Comparison of ENCODE assay signal across 8 mouse cellular contexts in genomic region chr19:29024391-29024947, GRCm38 (mm10). TPM values are rescaled to one million over a fixed set of nuclear protein-coding genes. Genes with fewer than 3 reads are reported as not detected.
DNase-seq lines count a peak whose midpoint lies in the region; ATAC-seq and TF ChIP-seq lines count a peak whose summit lies in the region.

No protein-coding gene starts in this region.

- peak; percentile 60 for DNase-seq in lung, embryonic 14.5 days
- DNase-seq in lung, adult 2 months, result no peak
- peak; percentile 51 for DNase-seq in forebrain, embryonic 14.5 days (ENCODE audit: low spot score)
- peak; percentile 82 for DNase-seq in layer of hippocampus, adult 9-11 months
- DNase-seq in natural killer cell, adult 2 months (ENCODE audit: low spot score in 2 of 2), result no peak
- no peak for DNase-seq in urinary bladder, adult 2 months (ENCODE audit: low spot score)

- no peak overlapping the region for H3K4me3 ChIP-seq in lung, embryonic 14.5 days (ENCODE audit: low read depth, low read length)
- no peak overlapping the region for H3K4me3 ChIP-seq in lung, adult 2 months (replicated peaks; ENCODE audit: extremely low read depth, low read depth, low read length)
- no peak overlapping the region for H3K4me3 ChIP-seq in forebrain, embryonic 14.5 days (ENCODE audit: low read depth, low read length)
- H3K4me3 ChIP-seq in midbrain, embryonic 16.5 days (ENCODE audit: low read depth, low read length), result no peak overlapping the region
- no peak overlapping the region for H3K4me3 ChIP-seq in intestine, postnatal 0 days (ENCODE audit: low read depth, low read length)

- no peak overlapping the region for H3K9ac ChIP-seq in lung, embryonic 14.5 days
- H3K9ac ChIP-seq in forebrain, embryonic 14.5 days (ENCODE audit: low read length), result no peak overlapping the region
- no peak overlapping the region for H3K9ac ChIP-seq in midbrain, embryonic 16.5 days (ENCODE audit: low read depth, low read length)
- H3K9ac ChIP-seq in intestine, postnatal 0 days (ENCODE audit: low read depth, low read length), result no peak overlapping the region

- no peaks in the 10 kb centered on the region for H3K9me3 ChIP-seq in lung, embryonic 14.5 days (ENCODE audit: low read depth, low read length)
- no peaks in the 10 kb centered on the region for H3K9me3 ChIP-seq in forebrain, embryonic 14.5 days (replicated peaks; ENCODE audit: control insufficient read depth, low read length)
- no peaks in the 10 kb centered on the region for H3K9me3 ChIP-seq in midbrain, embryonic 16.5 days (replicated peaks; ENCODE audit: control insufficient read depth, low read length, poor library complexity, severe bottlenecking)
- H3K9me3 ChIP-seq in intestine, postnatal 0 days (ENCODE audit: control insufficient read depth), result no peaks in the 10 kb centered on the region

- ATAC-seq in lung, embryonic 14.5 days (ENCODE audit: insufficient read depth), result peak; percentile 79
- peak; percentile 68 for ATAC-seq in forebrain, embryonic 14.5 days
- ATAC-seq in midbrain, embryonic 16.5 days, result peak; percentile 87
- no peak for ATAC-seq in intestine, postnatal 0 days

- no peak for TF ChIP-seq POLR2A in lung, adult 2 months (IDR thresholded peaks at IDR 0.05; ENCODE audit: borderline replicate concordance, extremely low read depth, low read depth, low read length)

- H3K27ac ChIP-seq in lung, embryonic 14.5 days (ENCODE audit: low read depth), result no peak overlapping the region
- peak overlapping the region; percentile 10; the same call in 1 of the 2 replicates for H3K27ac ChIP-seq in forebrain, embryonic 14.5 days (ENCODE audit: low read depth, low read length)
- H3K27ac ChIP-seq in midbrain, embryonic 16.5 days (ENCODE audit: low read length), result no peak overlapping the region
- no peak overlapping the region for H3K27ac ChIP-seq in intestine, postnatal 0 days (ENCODE audit: low read depth, low read length)

- TF ChIP-seq CTCF in lung, embryonic 14.5 days (IDR thresholded peaks at IDR 0.05; ENCODE audit: low read depth), result no peak
- no peak for TF ChIP-seq CTCF in lung, adult 2 months (IDR thresholded peaks at IDR 0.05; ENCODE audit: insufficient read depth, low read length)
- no peak for TF ChIP-seq CTCF in intestine, postnatal 0 days (IDR thresholded peaks at IDR 0.05; ENCODE audit: low read depth)

- no peaks in the 10 kb centered on the region; the same call in 1 of the 2 replicates for H3K4me1 ChIP-seq in lung, embryonic 14.5 days (ENCODE audit: insufficient read depth)
- peaks cover 9% of the 10 kb centered on the region for H3K4me1 ChIP-seq in lung, adult 2 months (ENCODE audit: control insufficient read depth, insufficient read depth, low read length)
- H3K4me1 ChIP-seq in forebrain, embryonic 14.5 days (ENCODE audit: control insufficient read depth, insufficient read depth, low read length), result no peaks in the 10 kb centered on the region; the same call in 1 of the 2 replicates
- H3K4me1 ChIP-seq in midbrain, embryonic 16.5 days (ENCODE audit: control insufficient read depth, insufficient read depth, low read length), result no peaks in the 10 kb centered on the region
- no peaks in the 10 kb centered on the region for H3K4me1 ChIP-seq in intestine, postnatal 0 days (replicated peaks; ENCODE audit: control insufficient read depth, insufficient read depth, low read length)

- no peak overlapping the region for H3K4me2 ChIP-seq in lung, embryonic 14.5 days
- no peak overlapping the region for H3K4me2 ChIP-seq in forebrain, embryonic 14.5 days (ENCODE audit: low read length)
- no peak overlapping the region for H3K4me2 ChIP-seq in midbrain, embryonic 16.5 days (ENCODE audit: low read length)
- H3K4me2 ChIP-seq in intestine, postnatal 0 days (replicated peaks; ENCODE audit: low read depth), result no peak overlapping the region

- H3K36me3 ChIP-seq in lung, embryonic 14.5 days (ENCODE audit: insufficient read depth), result peaks cover 62% of the 10 kb centered on the region
- peaks cover 57% of the 10 kb centered on the region for H3K36me3 ChIP-seq in forebrain, embryonic 14.5 days (ENCODE audit: control insufficient read depth, insufficient read depth, low read length)
- peaks cover 24% of the 10 kb centered on the region for H3K36me3 ChIP-seq in midbrain, embryonic 16.5 days (ENCODE audit: control insufficient read depth, insufficient read depth, low read length)
- H3K36me3 ChIP-seq in intestine, postnatal 0 days (ENCODE audit: control insufficient read depth, insufficient read depth), result peaks cover 61% of the 10 kb centered on the region

- no peaks in the 10 kb centered on the region for H3K27me3 ChIP-seq in lung, embryonic 14.5 days (ENCODE audit: insufficient read depth, low read length)
- H3K27me3 ChIP-seq in forebrain, embryonic 14.5 days (replicated peaks; ENCODE audit: control insufficient read depth, insufficient read depth, low read length), result no peaks in the 10 kb centered on the region
- H3K27me3 ChIP-seq in midbrain, embryonic 16.5 days (ENCODE audit: control insufficient read depth, insufficient read depth, low read depth, low read length), result no peaks in the 10 kb centered on the region
- H3K27me3 ChIP-seq in intestine, postnatal 0 days (replicated peaks; ENCODE audit: control insufficient read depth, insufficient read depth, low read length), result no peaks in the 10 kb centered on the region

- WGBS in lung, embryonic 14.5 days, result 49% methylated on average over 11 of the region's 11 CpGs
- 62% methylated on average over 11 of the region's 11 CpGs for WGBS in lung, adult 2 months
- 53% methylated on average over 11 of the region's 11 CpGs for WGBS in forebrain, embryonic 14.5 days
- WGBS in midbrain, embryonic 16.5 days, result 58% methylated on average over 11 of the region's 11 CpGs
- WGBS in intestine, postnatal 0 days, result 60% methylated on average over 11 of the region's 11 CpGs

RNA-seq across cellular contexts. Expression of gene Ak3, which starts 23.3 kb away (rescaled TPM):
- 67.1 and 69.3 TPM in 2 replicates for polyA plus RNA-seq in lung, embryonic 14.5 days (2014; fragmentation: Nextera tagmentation; extraction: Ambion mirVana)
- 69.3 and 73.6 TPM in 2 replicates for polyA plus RNA-seq in lung, adult 2 months (2012; rRNA removed)
- polyA plus RNA-seq in forebrain, embryonic 14.5 days (2014; fragmentation: Nextera tagmentation; extraction: Ambion mirVana), result 76.8 and 83.2 TPM in 2 replicates
- polyA plus RNA-seq in midbrain, embryonic 16.5 days (2015; fragmentation: Nextera tagmentation; extraction: Ambion mirVana), result 64.3 and 75.1 TPM in 2 replicates
- 70.4 and 73.9 TPM in 2 replicates for polyA plus RNA-seq in intestine, postnatal 0 days (2015; fragmentation: Nextera tagmentation; extraction: Ambion mirVana)
- polyA plus RNA-seq in urinary bladder, adult 2 months (2012; rRNA removed), result 96.5 and 118 TPM in 2 replicates

RNA-seq across cellular contexts. Expression of gene Cdc37l1, which starts 34.3 kb away (rescaled TPM):
- 44.5 and 46.4 TPM in 2 replicates for polyA plus RNA-seq in lung, embryonic 14.5 days (2014; fragmentation: Nextera tagmentation; extraction: Ambion mirVana)
- 9.2 and 14.8 TPM in 2 replicates for polyA plus RNA-seq in lung, adult 2 months (2012; rRNA removed)
- polyA plus RNA-seq in forebrain, embryonic 14.5 days (2014; fragmentation: Nextera tagmentation; extraction: Ambion mirVana), result 42.0 and 55.0 TPM in 2 replicates
- polyA plus RNA-seq in midbrain, embryonic 16.5 days (2015; fragmentation: Nextera tagmentation; extraction: Ambion mirVana), result 48.9 and 52.6 TPM in 2 replicates
- 19.7 and 23.9 TPM in 2 replicates for polyA plus RNA-seq in intestine, postnatal 0 days (2015; fragmentation: Nextera tagmentation; extraction: Ambion mirVana)
- 36.6 and 40.1 TPM in 2 replicates for polyA plus RNA-seq in urinary bladder, adult 2 months (2012; rRNA removed)

RNA-seq across cellular contexts. Expression of gene 4430402I18Rik, which starts 56.9 kb away (rescaled TPM):
- 1.7 and 2.1 TPM in 2 replicates for polyA plus RNA-seq in lung, embryonic 14.5 days (2014; fragmentation: Nextera tagmentation; extraction: Ambion mirVana)
- polyA plus RNA-seq in lung, adult 2 months (2012; rRNA removed), result 2.0 and 3.6 TPM in 2 replicates
- polyA plus RNA-seq in forebrain, embryonic 14.5 days (2014; fragmentation: Nextera tagmentation; extraction: Ambion mirVana), result 2.0 and 2.1 TPM in 2 replicates
- 0.78 and 1.4 TPM in 2 replicates for polyA plus RNA-seq in midbrain, embryonic 16.5 days (2015; fragmentation: Nextera tagmentation; extraction: Ambion mirVana)
- polyA plus RNA-seq in intestine, postnatal 0 days (2015; fragmentation: Nextera tagmentation; extraction: Ambion mirVana), result 3.8 and 4.8 TPM in 2 replicates
- polyA plus RNA-seq in urinary bladder, adult 2 months (2012; rRNA removed), result 3.1 and 3.2 TPM in 2 replicates

Comparison
In these comparisons a context has a peak if more than half of its experiments do, and no peak if none do; other contexts are left out.
1. DNase-seq: peak in lung, embryonic 14.5 days (single experiment), forebrain, embryonic 14.5 days (single experiment) and layer of hippocampus, adult 9-11 months (single experiment); none in lung, adult 2 months (single experiment), natural killer cell, adult 2 months (0 of 2) and urinary bladder, adult 2 months (single experiment).